Mouse (Mus musculus) cerebellum, postnatal 25 days (tissue): ENCODE data around the gene Acacb.

Experiments used
- DNase-seq, 2 experiments: peaks; one replicate each; pipeline ENCODE4 v3.0.0; 2021; ENCODE audit warnings: mixed read lengths in 2 of 2

The Acacb gene

DNA sequence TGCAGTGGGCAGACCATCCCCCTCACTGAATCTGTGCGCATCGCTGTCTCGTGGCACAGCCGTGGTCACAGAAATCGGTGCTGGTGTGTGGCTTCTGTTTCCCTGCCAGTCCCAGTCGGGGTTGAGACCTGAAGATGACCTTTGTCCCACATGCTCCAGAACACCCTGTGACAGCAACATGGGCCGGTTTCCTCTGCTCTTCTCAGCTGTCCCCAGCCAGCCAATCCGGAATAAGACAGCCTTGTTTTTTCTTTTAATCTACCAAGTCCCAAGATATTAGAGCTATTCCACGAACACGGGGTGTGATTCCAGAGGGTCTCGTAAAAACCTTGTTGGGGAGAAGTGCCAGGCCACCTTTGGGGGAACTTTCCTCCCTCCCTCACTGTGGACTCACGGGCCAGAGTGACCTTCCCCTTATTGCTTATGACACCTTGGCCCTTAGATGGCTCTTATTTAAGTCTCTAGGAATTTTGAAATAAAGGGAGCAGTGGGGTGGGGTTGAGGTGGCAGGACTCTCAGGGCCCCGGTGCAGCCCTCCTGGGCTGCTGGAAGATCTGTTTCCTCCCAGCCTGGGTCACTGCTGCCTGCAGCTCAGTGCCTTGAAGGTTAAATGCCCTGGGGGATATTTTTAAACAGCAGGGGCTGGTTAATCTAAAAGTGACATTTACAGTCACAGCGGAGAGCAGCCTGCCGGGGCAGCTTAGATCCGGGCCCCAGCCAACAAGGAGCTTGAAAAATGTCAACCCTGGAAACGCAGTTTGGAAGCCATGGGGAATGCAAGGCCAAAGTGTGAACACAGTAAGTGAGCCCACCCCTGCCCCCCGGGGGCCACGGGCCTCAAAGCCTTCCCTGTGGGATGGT, at the start of gene Acacb:
Acacb (plus strand) TSS at position 508 of the 861 bp plus-strand sequence.
- no peak for DNase-seq

DNA sequence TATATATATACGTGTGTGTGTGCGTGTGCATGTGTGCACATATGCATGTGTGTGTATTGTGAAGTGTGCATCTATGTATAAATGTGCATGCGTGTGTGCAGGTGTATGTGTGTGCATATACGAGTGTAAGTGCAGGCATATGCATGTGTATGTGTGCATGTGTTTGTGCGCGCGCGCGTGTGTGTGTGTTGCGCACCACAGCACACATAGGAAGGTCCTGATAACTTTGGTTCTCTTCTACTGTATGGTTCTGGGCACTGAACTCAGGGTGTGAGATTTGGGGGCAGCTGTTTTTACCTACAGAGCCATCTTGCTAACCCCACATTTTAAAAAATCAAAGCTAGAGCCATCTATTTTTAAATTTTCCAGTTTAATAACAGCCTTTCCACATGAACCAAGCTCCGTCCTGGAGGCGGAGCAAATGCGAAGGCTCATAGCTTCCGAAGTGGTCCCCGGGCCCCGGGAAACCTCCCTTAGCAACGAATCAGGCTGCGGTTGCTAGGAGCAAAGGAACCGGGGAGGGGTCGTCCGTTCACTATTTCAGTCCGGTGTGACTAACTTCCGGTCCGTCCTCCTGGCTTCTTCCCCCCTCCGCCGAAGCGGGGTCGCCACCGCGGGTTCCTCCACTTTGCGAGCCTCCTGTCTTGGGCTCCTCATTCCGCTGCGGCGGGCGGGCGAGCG, 46.5 kb upstream of the Acacb start:
- DNase-seq: peak; percentile 93 to 97

DNA sequence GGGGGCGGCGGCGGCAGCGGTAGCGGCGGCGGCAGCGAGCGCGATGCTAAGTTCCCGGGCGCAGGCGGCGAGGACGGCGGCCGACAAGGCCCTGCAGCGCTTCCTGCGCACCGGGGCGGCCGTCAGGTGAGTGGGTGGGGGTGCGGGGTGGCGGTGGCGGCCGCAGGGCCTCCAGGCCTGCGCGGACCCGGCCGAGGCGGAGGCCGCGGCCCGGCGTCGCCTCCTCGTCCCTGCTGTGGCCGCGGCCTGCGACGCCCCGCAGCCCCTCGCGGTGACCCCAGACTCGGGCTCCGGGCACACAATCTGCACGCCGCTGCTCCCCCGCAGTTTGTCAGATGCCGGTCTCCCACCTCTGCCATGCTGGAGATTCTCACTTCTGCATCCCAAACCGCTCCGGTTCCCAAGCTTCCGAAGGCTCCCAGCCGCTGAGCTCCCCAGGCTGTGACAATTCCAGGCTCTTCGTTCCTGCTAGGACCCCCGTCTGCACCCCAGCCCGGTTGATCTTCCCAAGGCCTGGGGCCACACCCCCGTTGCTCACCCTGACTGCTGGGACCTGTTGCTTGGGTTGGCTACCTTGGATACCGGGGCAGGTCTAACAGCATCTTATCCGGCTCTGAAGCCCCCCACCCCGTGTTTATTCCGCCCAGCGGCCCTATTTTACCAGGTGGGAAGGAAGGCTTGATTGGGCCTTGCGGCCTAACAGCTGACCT, 45.8 kb upstream of the Acacb start:
- no peak for DNase-seq

DNA sequence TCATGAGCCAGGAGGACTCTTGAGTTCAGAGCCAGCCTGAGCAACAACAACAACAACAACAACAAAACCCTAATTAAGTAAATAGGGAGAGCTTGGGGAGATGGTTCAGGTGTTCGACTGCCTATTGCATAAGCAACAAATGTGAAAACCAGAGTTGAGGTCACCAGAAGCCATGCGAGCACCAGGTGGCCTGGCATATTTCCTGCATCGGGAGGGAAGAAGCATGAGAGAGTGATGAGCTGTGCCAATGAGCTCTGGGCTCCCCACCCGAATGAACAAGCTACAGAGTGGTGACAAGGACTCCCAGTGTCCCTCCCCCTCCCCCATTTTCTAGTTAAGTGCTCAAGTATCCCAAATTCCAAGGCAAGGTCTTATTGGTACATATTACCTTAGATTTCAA, 44.5 kb upstream of the Acacb start:
- peak; percentile 38 to 60 for DNase-seq

DNA sequence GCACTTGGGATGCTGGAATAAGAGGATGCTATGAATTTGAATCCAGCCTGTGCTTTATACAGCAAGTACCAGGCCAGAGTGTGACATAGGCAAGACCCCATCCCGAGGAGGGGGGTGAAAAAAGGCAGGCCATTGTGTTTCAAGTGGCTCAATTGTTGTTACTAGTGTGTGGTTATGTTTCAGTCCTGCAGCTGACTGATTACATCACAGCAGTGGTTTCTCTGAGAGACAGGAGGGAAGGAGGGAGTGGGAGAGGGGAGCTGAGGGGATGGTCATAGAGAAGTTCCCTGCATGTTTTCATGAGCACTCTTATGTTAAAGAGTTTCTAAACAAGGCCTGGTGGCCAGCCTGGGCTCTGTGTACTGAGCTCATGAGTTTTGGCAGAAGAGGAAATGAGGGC, 43.5 kb upstream of the Acacb start:
- no peak for DNase-seq

DNA sequence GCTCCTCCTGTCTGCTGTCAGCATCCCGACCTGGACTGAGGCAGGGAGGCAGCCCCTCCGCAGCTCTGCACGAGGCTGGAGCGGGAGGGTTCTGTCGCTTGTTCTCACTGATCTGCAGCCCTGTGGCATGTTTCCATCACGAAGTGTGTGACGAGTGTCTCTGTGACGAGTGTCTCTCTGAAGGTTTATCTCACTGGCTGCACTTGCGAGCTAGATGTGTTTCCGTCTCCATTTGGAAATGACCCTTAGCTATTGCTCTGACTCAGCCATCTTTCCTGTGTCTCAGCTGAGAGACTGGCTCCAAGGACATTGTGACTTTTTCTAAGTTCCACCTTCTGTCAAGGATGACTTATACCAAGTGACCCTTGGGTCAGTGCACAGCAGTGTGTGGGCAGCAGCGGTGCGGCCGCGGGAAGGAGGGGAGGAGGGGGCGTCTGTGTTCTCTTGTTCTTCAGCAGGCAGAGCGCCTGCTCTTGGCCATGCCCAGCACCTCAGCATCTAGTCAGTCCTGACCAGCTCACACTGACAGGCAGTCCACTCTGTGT, 39.9 kb upstream of the Acacb start:
- peak in 1 of 2 experiments; percentile 4 for DNase-seq

DNA sequence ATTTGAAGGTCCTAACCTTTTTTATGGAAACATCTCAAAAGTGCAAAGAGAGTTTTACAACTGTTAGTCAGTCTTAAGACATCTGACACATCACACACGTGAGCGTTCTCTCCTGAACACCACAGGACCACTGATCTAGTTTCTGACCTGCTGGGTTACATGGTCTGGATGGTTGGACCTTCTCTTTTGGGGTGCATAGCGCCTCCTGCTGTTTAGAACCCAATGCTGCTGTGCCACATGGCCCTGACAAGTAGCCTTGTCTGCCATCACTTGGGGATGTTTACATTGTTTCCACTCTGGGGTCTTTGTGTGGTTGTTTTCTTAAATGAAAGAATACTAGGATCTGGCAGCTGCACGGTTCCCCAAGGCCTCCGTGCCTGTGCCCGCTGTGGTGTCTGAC, 33.0 kb upstream of the Acacb start:
- no peak for DNase-seq

DNA sequence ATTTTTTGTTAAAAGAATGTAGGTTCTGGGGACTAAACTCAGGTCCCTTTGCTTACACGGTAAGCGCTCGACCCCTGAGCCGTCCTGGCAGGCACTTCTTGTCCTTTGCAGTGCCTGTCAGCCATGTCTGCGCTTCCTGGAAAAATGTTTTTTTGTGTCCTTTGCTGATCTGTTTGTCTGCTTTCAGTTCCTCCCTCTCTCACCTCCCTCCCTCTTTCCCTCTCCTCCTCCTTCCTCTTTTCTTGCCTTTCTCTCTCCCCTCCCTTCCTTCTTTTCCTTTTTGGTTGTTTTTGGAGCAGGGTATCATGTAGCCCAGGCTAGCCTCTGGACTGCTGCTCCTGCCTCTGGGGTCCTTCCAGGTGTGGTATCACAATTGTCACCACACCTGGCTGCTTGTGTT, 31.3 kb upstream of the Acacb start:
- DNase-seq: no peak

DNA sequence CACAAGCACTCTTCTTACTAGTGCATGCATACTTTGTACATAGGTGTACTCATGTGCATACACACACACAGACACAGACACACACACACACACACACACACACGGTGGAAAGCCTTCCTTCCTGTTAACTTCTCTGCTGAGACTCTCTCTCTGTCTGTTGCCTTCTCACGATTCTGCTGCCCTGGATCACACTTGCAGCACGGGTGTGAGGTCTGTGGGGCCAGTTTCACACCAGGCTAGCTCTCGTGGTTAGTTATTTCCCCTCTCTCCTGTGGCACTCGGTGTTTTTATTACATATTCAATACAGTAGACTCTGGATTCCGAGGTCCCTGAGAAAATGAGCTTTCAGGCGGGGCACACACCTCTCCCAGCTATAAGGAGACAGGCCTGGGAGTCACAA, 29.7 kb upstream of the Acacb start:
- DNase-seq: no peak

DNA sequence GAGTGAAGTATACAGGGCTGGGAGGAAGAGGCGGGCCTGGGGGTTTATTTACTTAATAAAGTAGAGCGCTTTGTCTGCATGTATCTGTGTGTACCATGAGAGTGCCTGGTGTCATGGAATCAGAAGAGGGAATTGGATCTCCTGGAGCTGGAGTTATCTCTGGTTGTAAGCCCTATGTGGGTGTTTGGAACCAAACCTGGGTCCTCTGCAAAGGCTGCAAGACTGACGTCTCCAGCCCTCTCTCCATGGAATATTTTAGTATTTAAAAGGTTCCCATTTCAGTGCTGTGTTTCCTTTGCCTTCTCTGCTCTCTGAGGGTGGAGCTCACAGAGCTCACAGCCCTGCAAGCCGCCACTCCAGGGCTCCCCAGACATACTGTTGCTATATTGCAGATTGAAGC, 26.5 kb upstream of the Acacb start:
- DNase-seq: no peak

DNA sequence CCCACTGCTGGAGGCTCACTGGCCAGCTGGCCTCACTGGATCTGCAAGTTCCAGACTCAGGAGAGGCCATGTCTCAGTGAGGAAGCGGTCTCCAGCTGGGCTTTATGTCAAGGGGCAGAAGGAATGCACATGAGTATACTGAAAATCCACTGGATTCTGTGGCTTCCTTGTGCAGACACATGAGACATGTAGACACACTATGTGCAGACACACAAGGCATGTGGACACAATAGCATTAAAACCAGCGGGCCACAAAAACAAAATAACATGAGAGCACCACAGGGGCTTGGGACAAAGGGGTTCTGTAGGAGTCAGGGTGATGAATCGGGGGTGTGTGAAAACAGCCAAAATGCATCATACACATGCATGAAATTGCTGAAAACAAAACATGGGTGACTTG, 20.3 kb upstream of the Acacb start:
- no peak for DNase-seq

DNA sequence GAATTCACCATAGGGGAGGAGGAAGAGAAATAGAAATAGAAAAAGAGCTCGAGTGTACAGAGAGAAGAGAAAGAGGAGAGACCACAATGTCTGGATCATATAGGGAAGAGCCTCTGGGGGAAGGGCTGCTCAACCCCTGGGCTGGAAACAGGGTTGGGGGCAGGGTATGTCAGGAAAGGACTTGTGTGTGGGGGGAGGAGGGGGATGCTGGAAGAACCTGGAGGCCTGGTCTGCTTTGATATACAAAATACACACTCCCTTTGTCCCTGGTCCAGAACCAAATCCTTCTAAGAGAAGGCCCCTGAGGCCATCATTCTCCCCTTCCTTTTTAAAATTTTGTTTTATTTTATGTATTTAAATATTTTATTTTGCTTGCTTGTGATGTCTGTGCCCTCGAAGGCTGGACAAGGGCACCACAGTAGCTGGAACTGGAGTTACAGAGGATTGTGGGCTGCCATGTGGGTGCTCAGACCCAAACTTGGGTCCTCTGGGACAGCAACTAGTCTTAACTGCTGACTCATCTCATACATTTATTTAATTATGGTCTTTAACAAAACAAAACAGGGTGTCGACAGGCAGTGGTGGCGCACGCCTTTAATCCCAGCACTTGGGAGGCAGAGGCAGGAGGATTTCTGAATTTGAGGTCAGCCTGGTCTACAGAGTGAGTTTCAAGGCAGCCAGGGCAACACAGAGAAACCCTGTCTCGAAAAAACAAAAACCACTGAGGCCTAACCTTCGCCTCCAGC, 19.7 kb upstream of the Acacb start:
- no peak for DNase-seq

DNA sequence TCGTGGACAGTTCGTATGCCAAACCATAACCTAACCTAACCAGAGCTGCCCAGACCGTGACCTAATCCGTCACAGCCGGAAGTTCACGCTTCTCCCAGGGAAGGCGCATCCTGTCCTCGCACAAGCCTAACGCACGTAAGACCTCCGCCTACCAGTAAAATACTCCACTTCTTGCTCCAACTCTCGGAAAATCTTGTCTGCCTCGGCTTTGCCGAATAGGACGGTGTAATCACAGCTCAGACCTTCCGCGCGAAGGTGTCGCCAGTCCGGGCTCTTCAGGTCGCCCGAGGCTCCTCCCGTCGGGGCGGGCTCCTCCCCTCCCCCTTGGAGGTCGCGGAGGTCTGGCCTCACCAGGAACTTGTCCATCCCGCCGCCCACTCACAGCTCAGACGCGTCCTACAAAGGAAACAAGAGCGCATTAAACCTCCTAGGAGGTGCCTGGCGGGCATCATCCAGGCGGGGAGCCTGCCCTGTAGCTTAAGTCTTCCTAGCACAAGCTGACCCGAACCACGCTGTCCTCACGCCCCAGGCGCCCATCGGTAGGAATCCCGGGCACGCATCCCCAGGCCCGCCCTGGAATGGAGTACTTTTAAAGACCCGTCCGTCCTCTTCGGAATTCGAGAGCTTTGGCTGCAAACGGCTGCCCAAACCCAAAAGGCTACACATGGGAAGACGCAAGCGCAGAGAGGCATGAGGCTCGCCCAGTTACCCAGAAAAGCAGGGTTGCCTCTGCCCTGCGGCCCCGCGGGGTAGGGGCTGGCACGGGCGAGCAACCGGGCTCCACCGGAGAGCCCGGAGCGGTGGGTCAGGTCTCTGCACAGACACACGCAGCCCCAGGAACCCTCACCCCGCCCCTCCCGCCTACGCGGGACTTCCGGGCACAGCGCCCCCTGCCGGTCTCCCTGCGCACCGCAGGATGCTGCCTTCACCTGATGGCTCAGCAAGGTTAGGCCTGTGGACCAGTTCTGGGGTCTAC, 18.7 kb upstream of the Acacb start, which contains the start of gene Alkbh2:
Alkbh2 (minus strand) TSS at position 845 of the 976 bp plus-strand sequence.
- DNase-seq: peak; percentile 91 to 93

DNA sequence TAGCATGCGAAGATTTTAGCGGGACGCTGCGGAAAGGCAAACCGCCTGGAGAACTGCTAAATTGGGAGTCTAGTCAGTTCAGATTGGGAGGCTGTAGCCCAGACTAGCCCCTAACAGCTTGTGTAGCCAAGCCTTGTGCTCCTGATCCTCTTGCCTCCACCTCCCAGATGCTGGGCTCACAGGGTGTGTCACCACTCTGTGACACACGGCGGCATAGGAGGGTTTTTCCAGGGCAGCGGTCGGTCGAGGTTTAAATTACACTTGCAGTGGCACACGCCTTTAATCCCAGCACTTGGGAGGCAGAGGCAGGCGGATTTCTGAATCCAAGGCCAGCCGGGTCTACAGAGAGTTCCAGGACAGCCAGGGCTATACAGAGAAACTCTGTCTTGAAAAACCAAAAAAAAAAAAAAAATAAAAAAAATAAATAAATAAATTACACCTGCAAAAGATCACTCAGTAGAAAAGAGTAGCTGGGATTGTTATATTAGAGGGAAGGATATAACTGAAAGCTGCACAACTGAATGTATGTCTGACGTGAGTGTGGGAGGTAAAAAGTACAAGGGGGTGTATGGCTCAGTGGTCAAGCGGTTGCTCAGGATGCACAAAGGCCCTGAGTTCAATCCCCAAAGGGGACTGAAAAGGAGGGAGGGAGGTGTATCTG, 16.7 kb upstream of the Acacb start:
- DNase-seq: no peak

DNA sequence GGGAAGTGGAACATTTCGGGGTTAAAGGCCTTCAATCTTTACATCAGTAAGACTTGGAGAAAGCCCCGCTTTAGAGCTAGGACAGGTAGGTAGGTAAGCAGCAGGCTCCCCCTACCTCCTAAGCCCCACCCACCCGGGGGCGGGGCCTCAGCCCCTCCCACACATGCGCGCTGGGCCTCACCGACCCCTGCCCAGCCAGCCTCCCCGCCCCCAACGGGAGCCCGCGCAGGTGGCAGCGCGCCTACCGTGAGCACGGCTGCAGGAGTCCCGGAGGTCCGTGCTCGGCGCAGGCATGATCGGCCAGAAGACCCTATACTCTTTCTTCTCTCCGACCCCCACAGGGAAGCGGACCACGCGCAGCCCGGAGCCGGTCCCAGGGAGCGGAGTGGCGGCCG, 16.1 kb upstream of the Acacb start, which contains the start of gene Ung:
Ung (plus strand) TSS at position 176 of the 395 bp plus-strand sequence.
- peak in 1 of 2 experiments; percentile 76 for DNase-seq

DNA sequence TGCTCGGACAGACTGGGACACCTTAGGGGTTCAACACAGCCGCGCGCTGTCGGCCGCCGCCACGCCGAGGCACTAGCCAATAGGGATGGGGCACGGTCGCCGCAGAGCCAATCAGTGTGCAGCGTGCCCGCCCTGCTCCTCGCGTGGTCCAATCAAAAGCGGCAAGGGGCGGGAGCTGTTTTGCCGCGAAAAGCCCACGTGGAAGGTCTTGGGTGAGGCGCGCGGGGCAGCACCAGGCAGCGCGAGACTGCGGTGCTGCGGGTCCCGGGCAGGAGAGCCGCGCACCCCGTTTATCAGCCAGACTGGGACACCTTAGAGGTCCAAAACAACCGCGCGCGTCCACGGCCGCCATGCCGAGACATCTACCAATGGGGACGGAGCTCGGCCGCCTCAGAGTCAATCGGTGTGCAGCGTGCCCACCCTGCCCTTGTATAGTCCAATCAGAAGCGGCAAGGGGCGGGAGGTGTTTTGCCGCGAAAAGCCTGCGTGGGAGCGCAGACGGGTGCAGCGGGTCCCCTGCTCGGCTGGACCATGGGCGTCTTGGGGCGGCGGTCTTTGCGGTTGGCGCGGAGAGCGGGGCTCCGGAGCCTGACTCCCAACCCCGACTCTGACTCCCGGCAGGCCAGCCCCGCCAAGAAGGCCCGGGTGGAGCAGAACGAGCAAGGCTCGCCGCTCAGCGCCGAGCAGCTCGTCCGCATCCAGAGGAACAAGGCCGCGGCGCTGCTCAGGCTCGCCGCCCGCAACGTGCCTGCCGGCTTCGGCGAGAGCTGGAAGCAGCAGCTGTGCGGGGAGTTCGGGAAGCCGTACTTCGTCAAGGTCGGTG, 15.4 kb upstream of the Acacb start:
- DNase-seq: peak; percentile 97 to 98

DNA sequence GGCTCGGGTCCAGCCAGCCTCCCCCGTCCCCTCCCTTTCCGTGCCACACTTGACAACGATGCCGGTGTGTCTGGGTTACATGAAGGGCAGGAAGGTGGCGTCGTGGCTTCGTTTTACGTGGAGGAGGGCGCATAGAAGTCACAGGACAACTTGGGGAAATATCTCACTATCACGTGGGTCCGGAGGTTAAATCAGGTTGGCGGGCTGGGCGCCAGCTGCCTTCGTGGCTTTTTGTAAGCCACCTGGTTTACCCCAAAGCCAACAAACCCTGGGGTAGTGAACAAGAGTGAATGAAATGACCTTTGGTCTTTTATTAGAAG, 14.9 kb upstream of the Acacb start:
- peak in 1 of 2 experiments; percentile 72 for DNase-seq

DNA sequence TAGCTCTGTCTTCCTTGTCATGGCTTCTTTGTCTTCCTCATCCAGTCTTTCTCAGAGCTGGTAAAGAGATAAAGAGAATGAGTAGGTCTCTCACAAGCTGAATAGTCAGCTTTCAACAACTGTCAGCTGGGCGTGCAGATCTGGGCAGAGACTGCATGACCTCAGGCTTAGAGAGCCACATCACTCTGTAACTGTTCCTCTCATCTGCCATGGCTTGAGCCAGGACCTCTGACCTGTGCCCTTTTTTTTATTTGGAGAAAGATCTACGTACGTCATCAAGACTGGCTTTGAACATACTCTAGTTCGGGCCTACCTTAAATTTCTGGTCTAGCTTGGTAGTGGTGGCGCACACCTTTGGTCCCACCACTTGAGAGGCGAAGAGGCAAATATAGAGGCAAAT, 13.5 kb upstream of the Acacb start:
- DNase-seq: no peak

DNA sequence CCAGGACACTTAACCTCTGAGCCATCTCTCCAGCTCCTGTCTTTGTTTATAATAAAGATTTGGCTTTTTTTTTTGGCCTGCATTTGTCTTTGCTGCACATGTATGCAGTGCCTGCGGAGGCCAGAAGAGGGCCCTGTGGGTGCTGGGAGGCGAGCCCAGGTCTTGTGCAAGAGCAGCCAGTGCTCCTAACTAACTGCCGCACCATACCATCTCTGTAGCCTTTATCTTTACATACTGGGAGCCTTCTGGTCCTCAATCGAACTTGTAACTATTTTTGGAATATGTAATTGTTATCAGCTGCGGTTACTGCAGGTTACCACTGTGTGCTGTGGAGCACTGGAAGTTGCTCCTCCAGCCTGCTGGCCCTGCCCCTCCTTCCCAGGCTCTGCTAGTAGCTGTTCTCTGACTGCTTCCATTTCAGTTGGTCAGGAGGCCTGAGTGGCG, 12.2 kb upstream of the Acacb start:
- DNase-seq: peak; percentile 57 to 74

DNA sequence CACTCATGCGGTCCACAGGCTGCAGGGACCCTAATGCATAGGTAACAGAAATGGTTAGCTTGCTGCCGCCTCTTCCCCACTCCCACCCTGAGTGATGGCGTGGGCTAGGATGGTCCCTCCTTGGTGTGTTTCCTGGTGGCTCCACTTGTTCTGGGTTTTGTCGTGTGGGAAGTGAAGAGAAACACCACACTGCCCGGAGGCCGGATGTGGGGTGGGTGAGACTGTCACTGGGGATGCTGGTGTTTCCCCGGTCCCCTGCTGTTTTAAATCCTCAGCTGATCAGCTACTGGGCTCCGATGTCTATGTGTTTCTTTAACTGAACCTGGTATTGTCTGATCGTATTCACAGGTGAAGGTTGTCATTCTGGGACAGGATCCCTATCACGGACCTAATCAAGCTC, 10.8 kb upstream of the Acacb start:
- no peak for DNase-seq
